Mouse (Mus musculus) forebrain, embryonic 15.5 days (tissue): ENCODE measurements at regions not wholly inside any gene's neighbourhood (a gene's known extent, or its start where the extent isn't known, plus 50 kb on each side); places are given as distances from the start of the nearest gene placed in this dataset.

Experiments
- ATAC-seq: fragments of 200-750 bp; cut with Nextera tagmentation; replicated peaks from 2 replicates; pipeline ENCODE4 v1.8.0; 2017; ENCODE audit warnings: mild to moderate bottlenecking, moderate TSS enrichment, moderate library complexity
- H3K27ac ChIP-seq: fragments of 300-500 bp; sonication (generic); replicated peaks from 2 replicates; pipeline ENCODE4 v1.5.1; 2015; ENCODE audit warnings: mild to moderate bottlenecking, inconsistent platforms
- H3K27me3 ChIP-seq: fragments of 300-500 bp; sonication (generic); 2 replicates; pipeline ENCODE4 v1.6.1; 2015; ENCODE audit warnings: inconsistent platforms
- H3K36me3 ChIP-seq: fragments of 300-500 bp; sonication (generic); 2 replicates; pipeline ENCODE4 v1.6.1; 2015; ENCODE audit warnings: mild to moderate bottlenecking, inconsistent platforms
- H3K4me1 ChIP-seq: fragments of 300-500 bp; sonication (generic); 2 replicates; pipeline ENCODE4 v1.6.1; 2015; ENCODE audit warnings: inconsistent platforms
- H3K4me2 ChIP-seq: fragments of 300-500 bp; sonication (generic); replicated peaks from 2 replicates; pipeline ENCODE4 v1.6.1; 2015; ENCODE audit warnings: mild to moderate bottlenecking, inconsistent platforms
- H3K4me3 ChIP-seq: fragments of 300-500 bp; sonication (generic); 2 replicates; pipeline ENCODE4 v1.5.1; 2015; ENCODE audit warnings: mild to moderate bottlenecking, inconsistent platforms
- H3K9ac ChIP-seq: fragments of 300-500 bp; sonication (generic); replicated peaks from 2 replicates; pipeline ENCODE4 v1.6.1; 2015; ENCODE audit warnings: mild to moderate bottlenecking, inconsistent platforms
- H3K9me3 ChIP-seq: fragments of 300-500 bp; sonication (generic); 2 replicates; pipeline ENCODE4 v1.6.1; 2016; ENCODE audit warnings: inconsistent platforms
- WGBS: fragments of 180-500 bp; shearing (Covaris S2); methylation state at CpG from one replicate; pipeline ENCODE4 v1.1.7; 2015; ENCODE audit warnings: mixed read lengths; 5-methylcytosine and 5-hydroxymethylcytosine counted together

- 0 out of 2 replicates have a peak, but pooled peaks cover 3% of the 10 kb centered on the region for H3K9me3 ChIP-seq
- WGBS, result 65% methylated on average over 4 of the region's 4 CpGs
- no peaks in the 10 kb centered on the region for H3K27me3 ChIP-seq
- no peak overlapping the region for H3K9ac ChIP-seq
- H3K36me3 ChIP-seq, result no peaks in the 10 kb centered on the region
- no peak overlapping the region for H3K4me3 ChIP-seq
- no peak overlapping the region for H3K27ac ChIP-seq
- no peak overlapping the region for H3K4me2 ChIP-seq
- H3K4me1 ChIP-seq, result peaks cover 23% of the 10 kb centered on the region
- no peak for ATAC-seq
Measured at GRCm38 (mm10) chr4:142767665-142768064, 445.1 kb downstream of the Prdm2 start.

GRCm38 (mm10) chr4:142761577-142761976, 451.2 kb downstream of the Prdm2 start:
- Histone ChIP-seq H3K9ac (no peak overlapping the region), H3K4me1 (no peaks in the 10 kb centered on the region), H3K4me2 (no peak overlapping the region), H3K27ac (no peak overlapping the region), H3K4me3 (no peak overlapping the region), H3K27me3 (no peaks in the 10 kb centered on the region), H3K9me3 (0 out of 2 replicates have a peak, but pooled peaks cover 3% of the 10 kb centered on the region), H3K36me3 (no peaks in the 10 kb centered on the region)
- WGBS, result 81% methylated on average over 8 of the region's 8 CpGs
- no peak for ATAC-seq

- Histone ChIP-seq H3K27me3 (no peaks in the 10 kb centered on the region), H3K4me2 (no peak overlapping the region), H3K9me3 (no peaks in the 10 kb centered on the region), H3K36me3 (no peaks in the 10 kb centered on the region), H3K4me3 (no peak overlapping the region), H3K27ac (no peak overlapping the region), H3K4me1 (no peaks in the 10 kb centered on the region), H3K9ac (no peak overlapping the region)
- no peak for ATAC-seq
- WGBS, result 87% methylated on average over 3 of the region's 3 CpGs
Measured at GRCm38 (mm10) chr4:142758102-142758501, 454.7 kb downstream of the Prdm2 start.

- no peak overlapping the region for H3K27ac ChIP-seq
- no peaks in the 10 kb centered on the region for H3K9me3 ChIP-seq
- H3K9ac ChIP-seq, result no peak overlapping the region
- H3K4me3 ChIP-seq, result no peak overlapping the region
- no peak overlapping the region for H3K4me2 ChIP-seq
- no peak for ATAC-seq
- no peaks in the 10 kb centered on the region for H3K4me1 ChIP-seq
- no peaks in the 10 kb centered on the region for H3K27me3 ChIP-seq
- no peaks in the 10 kb centered on the region for H3K36me3 ChIP-seq
- WGBS, result 47% methylated on average over 6 of the region's 6 CpGs
Measured at GRCm38 (mm10) chr4:142756332-142756731, 456.5 kb downstream of the Prdm2 start.

- H3K4me2 ChIP-seq, result no peak overlapping the region; the same call in 1 of the 2 replicates
- peak overlapping the region; percentile 42 for H3K27ac ChIP-seq
- WGBS, result 6% methylated on average over 8 of the region's 8 CpGs
- no peaks in the 10 kb centered on the region for H3K27me3 ChIP-seq
- H3K4me3 ChIP-seq, result no peak overlapping the region
- no peaks in the 10 kb centered on the region for H3K9me3 ChIP-seq
- H3K36me3 ChIP-seq, result no peaks in the 10 kb centered on the region
- peaks cover 10% of the 10 kb centered on the region for H3K4me1 ChIP-seq
- no peak overlapping the region for H3K9ac ChIP-seq
- peak; percentile 76 for ATAC-seq
Measured at GRCm38 (mm10) chr4:142749918-142750317, 462.9 kb downstream of the Prdm2 start.

- H3K4me1 ChIP-seq, result no peaks in the 10 kb centered on the region
- no peaks in the 10 kb centered on the region for H3K27me3 ChIP-seq
- ATAC-seq, result no peak
- no peaks in the 10 kb centered on the region for H3K9me3 ChIP-seq
- no peak overlapping the region for H3K27ac ChIP-seq
- H3K4me2 ChIP-seq, result no peak overlapping the region
- H3K4me3 ChIP-seq, result no peak overlapping the region
- 92% methylated on average over 4 of the region's 4 CpGs for WGBS
- H3K36me3 ChIP-seq, result no peaks in the 10 kb centered on the region
- no peak overlapping the region for H3K9ac ChIP-seq
Measured at GRCm38 (mm10) chr4:142723554-142723907, 484.3 kb upstream of the Kazn start.

GRCm38 (mm10) chr4:142722845-142723553, 483.8 kb upstream of the Kazn start:
- no peak for ATAC-seq
- Histone ChIP-seq H3K4me3 (no peak overlapping the region), H3K27ac (no peak overlapping the region), H3K27me3 (no peaks in the 10 kb centered on the region), H3K36me3 (no peaks in the 10 kb centered on the region), H3K4me2 (no peak overlapping the region), H3K9me3 (no peaks in the 10 kb centered on the region), H3K9ac (no peak overlapping the region), H3K4me1 (no peaks in the 10 kb centered on the region)
- WGBS, result 70% methylated on average over 3 of the region's 3 CpGs

- H3K4me3 ChIP-seq, result no peak overlapping the region
- H3K4me2 ChIP-seq, result no peak overlapping the region
- ATAC-seq, result no peak
- H3K27me3 ChIP-seq, result no peaks in the 10 kb centered on the region
- no peak overlapping the region for H3K9ac ChIP-seq
- H3K36me3 ChIP-seq, result no peaks in the 10 kb centered on the region
- H3K9me3 ChIP-seq, result no peaks in the 10 kb centered on the region
- H3K4me1 ChIP-seq, result no peaks in the 10 kb centered on the region
- WGBS, result 85% methylated on average over 5 of the region's 5 CpGs
- no peak overlapping the region for H3K27ac ChIP-seq
Measured at GRCm38 (mm10) chr4:142701606-142702005, 462.4 kb upstream of the Kazn start.

GRCm38 (mm10) chr4:142694926-142695325, 455.7 kb upstream of the Kazn start:
- Histone ChIP-seq H3K27ac (no peak overlapping the region), H3K27me3 (no peaks in the 10 kb centered on the region), H3K4me3 (no peak overlapping the region), H3K4me2 (no peak overlapping the region), H3K9me3 (no peaks in the 10 kb centered on the region), H3K9ac (no peak overlapping the region), H3K4me1 (no peaks in the 10 kb centered on the region), H3K36me3 (no peaks in the 10 kb centered on the region)
- ATAC-seq, result no peak
- WGBS, result 30% methylated on average over 13 of the region's 13 CpGs

GRCm38 (mm10) chr4:142688241-142688640, 449.0 kb upstream of the Kazn start:
- H3K9ac ChIP-seq, result no peak overlapping the region
- 89% methylated on average over 6 of the region's 6 CpGs for WGBS
- no peaks in the 10 kb centered on the region for H3K27me3 ChIP-seq
- no peak overlapping the region for H3K4me2 ChIP-seq
- H3K4me1 ChIP-seq, result no peaks in the 10 kb centered on the region
- ATAC-seq, result no peak
- no peak overlapping the region for H3K27ac ChIP-seq
- no peaks in the 10 kb centered on the region for H3K36me3 ChIP-seq
- H3K4me3 ChIP-seq, result no peak overlapping the region
- H3K9me3 ChIP-seq, result no peaks in the 10 kb centered on the region

- H3K27me3 ChIP-seq, result no peaks in the 10 kb centered on the region
- WGBS, result 91% methylated on average over 4 of the region's 4 CpGs
- ATAC-seq, result no peak
- H3K4me3 ChIP-seq, result no peak overlapping the region
- no peak overlapping the region for H3K4me2 ChIP-seq
- no peaks in the 10 kb centered on the region for H3K4me1 ChIP-seq
- H3K27ac ChIP-seq, result no peak overlapping the region
- H3K9me3 ChIP-seq, result no peaks in the 10 kb centered on the region
- no peaks in the 10 kb centered on the region for H3K36me3 ChIP-seq
- H3K9ac ChIP-seq, result no peak overlapping the region
Measured at GRCm38 (mm10) chr4:142677426-142677825, 438.2 kb upstream of the Kazn start.

GRCm38 (mm10) chr4:142674641-142675465, 435.7 kb upstream of the Kazn start:
- no peaks in the 10 kb centered on the region for H3K27me3 ChIP-seq
- H3K4me2 ChIP-seq, result no peak overlapping the region
- H3K36me3 ChIP-seq, result no peaks in the 10 kb centered on the region
- H3K9me3 ChIP-seq, result no peaks in the 10 kb centered on the region
- WGBS, result 83% methylated on average over 22 of the region's 22 CpGs
- no peak overlapping the region for H3K4me3 ChIP-seq
- no peak overlapping the region for H3K9ac ChIP-seq
- ATAC-seq, result no peak
- H3K4me1 ChIP-seq, result no peaks in the 10 kb centered on the region
- H3K27ac ChIP-seq, result no peak overlapping the region
